ENCODE assay signal across 9 mouse cellular contexts in genomic region chr17:84085721-84086120, GRCm38 (mm10).
A peak's percentile ranks its signal among the peaks of the same experiment; 100 is the strongest.
DNase-seq lines count a peak whose midpoint lies in the region; ATAC-seq lines count a peak whose summit lies in the region.
"Had no signal": no experiment of that assay in that cellular context is flagged by ENCODE, and none has a peak within 500 bp of the region (broad histone marks: within the 10 kb centered on the region; RNA-seq: fewer than 3 reads in every experiment).

No protein-coding gene starts in this region.

- no peak overlapping the region for H3K4me3 ChIP-seq in forebrain, embryonic 10.5 days
- H3K4me3 ChIP-seq in forebrain, embryonic 15.5 days: no peak overlapping the region
- no peak overlapping the region for H3K4me3 ChIP-seq in stomach, embryonic 15.5 days (replicated peaks)

- H3K4me1 ChIP-seq in forebrain, embryonic 10.5 days: peaks cover 52% of the 10 kb centered on the region
- H3K4me1 ChIP-seq in forebrain, embryonic 15.5 days: peaks cover 29% of the 10 kb centered on the region
- H3K4me1 ChIP-seq in stomach, embryonic 15.5 days: peaks cover 39% of the 10 kb centered on the region

- ATAC-seq in forebrain, embryonic 15.5 days (replicated peaks): no peak
- peak; percentile 21; the same call in 1 of the 2 replicates for ATAC-seq in stomach, embryonic 15.5 days (ENCODE audit: insufficient read depth, low FRiP score, low read depth)
- no peak for ATAC-seq in erythroid progenitor cell, adult 5-6 weeks (replicated peaks; ENCODE audit: low FRiP score, poor library complexity, severe bottlenecking)
- ATAC-seq in inflammation-experienced regulatory T-cells, adult 6 months: no peak

- no peaks in the 10 kb centered on the region for H3K36me3 ChIP-seq in forebrain, embryonic 10.5 days (replicated peaks)
- no peaks in the 10 kb centered on the region for H3K36me3 ChIP-seq in forebrain, embryonic 15.5 days
- no peaks in the 10 kb centered on the region for H3K36me3 ChIP-seq in stomach, embryonic 15.5 days

- DNase-seq in forebrain, embryonic 10.5 days (ENCODE audit: extremely low spot score, low spot score): no peak
- peak; percentile 95 for DNase-seq in Muller cell, postnatal 12 days (ENCODE audit: inconsistent ontology term)
- DNase-seq in heart, adult 8-10 months (ENCODE audit: low spot score): peak; percentile 88
- DNase-seq in kidney, postnatal 14 days: peak; percentile 77

- H3K27ac ChIP-seq in forebrain, embryonic 10.5 days: peak overlapping the region; percentile 71
- no peak overlapping the region for H3K27ac ChIP-seq in forebrain, embryonic 15.5 days (replicated peaks)
- H3K27ac ChIP-seq in stomach, embryonic 15.5 days: peak overlapping the region; percentile 53

- H3K27me3 ChIP-seq in forebrain, embryonic 10.5 days (ENCODE audit: poor library complexity, severe bottlenecking): no peaks in the 10 kb centered on the region
- H3K27me3 ChIP-seq in forebrain, embryonic 15.5 days: no peaks in the 10 kb centered on the region
- H3K27me3 ChIP-seq in stomach, embryonic 15.5 days (replicated peaks): no peaks in the 10 kb centered on the region
- H3K27me3 ChIP-seq: CH12.LX had no signal

- no peak overlapping the region for H3K9ac ChIP-seq in forebrain, embryonic 15.5 days (replicated peaks)
- no peak overlapping the region for H3K9ac ChIP-seq in stomach, embryonic 15.5 days

- H3K9me3 ChIP-seq in forebrain, embryonic 10.5 days: no peaks in the 10 kb centered on the region
- no peaks in the 10 kb centered on the region for H3K9me3 ChIP-seq in forebrain, embryonic 15.5 days
- no peaks in the 10 kb centered on the region for H3K9me3 ChIP-seq in stomach, embryonic 15.5 days

- H3K4me2 ChIP-seq in forebrain, embryonic 15.5 days (replicated peaks): no peak overlapping the region
- no peak overlapping the region for H3K4me2 ChIP-seq in stomach, embryonic 15.5 days

- 37% methylated on average over 7 of the region's 7 CpGs for WGBS in forebrain, embryonic 10.5 days
- WGBS in forebrain, embryonic 15.5 days: 25% methylated on average over 7 of the region's 7 CpGs
- 35% methylated on average over 7 of the region's 7 CpGs for WGBS in stomach, embryonic 15.5 days
